Mouse (Mus musculus) kidney, adult 2 months (tissue): Measurements from ENCODE around the gene Kdm5b.

Experiments used
- CTCF ChIP-seq: fragments of 200-500 bp; conservative IDR thresholded peaks from 2 replicates; pipeline ENCODE4 v1.5.1; 2011; ENCODE audit warnings: low read depth, mild to moderate bottlenecking, control low read depth, low read length, moderate library complexity, mixed read lengths; ENCODE audit not compliant: insufficient read depth, insufficient read length
- POLR2A ChIP-seq: fragments of 200-500 bp; IDR thresholded peaks from one replicate; pipeline ENCODE4 v1.6.1; 2011; ENCODE audit warnings: low read depth, low read length, control low read depth

- TF ChIP-seq POLR2A (no peak), CTCF (no peak)
These were observed 19.4 kb upstream of the Kdm5b start for GRCm38 (mm10) chr1:134540610-134541009.
